Comparison of ENCODE assay signal across 22 mouse cellular contexts in the genomic region with DNA sequence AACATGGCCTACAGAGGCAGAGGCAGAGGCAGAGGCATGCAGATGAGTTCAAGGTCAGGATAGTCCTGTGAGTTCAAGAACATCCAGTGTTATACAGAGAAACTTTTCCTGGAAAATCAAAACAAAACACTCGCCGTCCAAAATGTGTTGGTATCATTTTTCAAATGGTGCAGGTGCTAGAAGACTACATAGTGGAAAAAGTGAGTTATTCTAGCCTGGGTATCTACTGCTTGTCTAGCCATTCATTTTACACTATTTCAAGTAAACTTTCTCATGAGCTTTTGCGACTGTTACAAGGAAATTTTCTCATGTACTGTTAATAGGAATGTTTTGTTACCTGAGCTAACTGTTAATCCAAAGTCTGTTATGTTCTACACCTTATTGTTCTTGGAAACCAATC. TPM values are rescaled to one million over a fixed set of nuclear protein-coding genes. Genes with fewer than 3 reads are reported as not detected.
A peak's percentile ranks its signal among the peaks of the same experiment; 100 is the strongest.
DNase-seq lines count a peak whose midpoint lies in the region; ATAC-seq and TF ChIP-seq lines count a peak whose summit lies in the region.
"Had no signal": no experiment of that assay in that cellular context is flagged by ENCODE, and none has a peak within 500 bp of the region (broad histone marks: within the 10 kb centered on the region; RNA-seq: fewer than 3 reads in every experiment).

No protein-coding gene starts in this region.

- H3K36me3 ChIP-seq in CH12.LX (replicated peaks in 1 of 2; ENCODE audit: control insufficient read depth in 1 of 2, insufficient read depth in 1 of 2, low read length in 1 of 2): no peaks in the 10 kb centered on the region
- no peaks in the 10 kb centered on the region for H3K36me3 ChIP-seq in myocyte (ENCODE audit: control insufficient read depth, insufficient read depth)
- no peaks in the 10 kb centered on the region for H3K36me3 ChIP-seq in stomach, postnatal 0 days (ENCODE audit: control insufficient read depth, insufficient read depth, low read length)
- H3K36me3 ChIP-seq: G1E had no signal

- H3K4me3 ChIP-seq in CH12.LX (replicated peaks in 1 of 3; ENCODE audit: low read depth in 2 of 3, low read length in 2 of 3, poor library complexity in 1 of 3): no peak overlapping the region
- H3K4me3 ChIP-seq in myocyte: no peak overlapping the region
- no peak overlapping the region for H3K4me3 ChIP-seq in stomach, postnatal 0 days (ENCODE audit: low read depth, low read length)

- H3K4me2 ChIP-seq in CH12.LX (ENCODE audit: insufficient read depth, low read depth, poor library complexity, severe bottlenecking) (peak overlapping the region; percentile 69), myocyte (ENCODE audit: low read depth) (peak overlapping the region; percentile 59)
- H3K4me2 ChIP-seq in stomach, postnatal 0 days (replicated peaks; ENCODE audit: low read depth): no peak overlapping the region

- H3K9me3 ChIP-seq in CH12.LX (replicated peaks; ENCODE audit: low read length): no peaks in the 10 kb centered on the region
- H3K9me3 ChIP-seq in stomach, postnatal 0 days (ENCODE audit: control insufficient read depth, low read length): no peaks in the 10 kb centered on the region
- H3K9me3 ChIP-seq: G1E had no signal

- DNase-seq in CH12.LX (ENCODE audit: extremely low read depth): peak; percentile 29
- DNase-seq in stomach, postnatal 0 days (ENCODE audit: low spot score): no peak
- no peak for DNase-seq in right cerebral cortex, postnatal 36 days (ENCODE audit: low spot score in 2 of 2)
- DNase-seq: adrenal gland, adult 2 months; adrenal gland, adult 8-10 months; adrenal gland, postnatal 10 days; adrenal gland, postnatal 14 days; adrenal gland, postnatal 25 days; adrenal gland, postnatal 36 days; B cell, adult 2 months; cerebellum, adult 11 months; cerebellum, adult 11-12 months; cerebellum, adult 18-20 months; cerebellum, adult 2 months had no signal

- TF ChIP-seq RAD21 in CH12.LX (IDR thresholded peaks at IDR 0.05; ENCODE audit: low read depth, low read length): no peak

- H3K4me1 ChIP-seq in CH12.LX (ENCODE audit: control insufficient read depth in 1 of 2, insufficient read depth in 2 of 2): peaks cover 13 to 41% of the 10 kb centered on the region in 2 experiments
- H3K4me1 ChIP-seq in stomach, postnatal 0 days (replicated peaks; ENCODE audit: control insufficient read depth, insufficient read depth): no peaks in the 10 kb centered on the region

- dilution Hi-C loops in CH12.LX (cut with MboI; ENCODE audit: extremely low pct_ligation_motif_present, extremely low pct_unique_long_range_greater_than_20kb, low sequenced_read_pairs): no loop called here

- TF ChIP-seq EP300 in CH12.LX (IDR thresholded peaks at IDR 0.05; ENCODE audit: low read length): peak; percentile 76
- TF ChIP-seq EP300 in stomach, postnatal 0 days (optimal IDR thresholded peaks at IDR 0.05): no peak

- TF ChIP-seq CTCF in CH12.LX (conservative IDR thresholded peaks at IDR 0.05 in 1 of 2, IDR thresholded peaks at IDR 0.05 in 1 of 2; ENCODE audit: low read depth in 2 of 2, low read length in 2 of 2): no peak
- TF ChIP-seq CTCF in stomach, postnatal 0 days (IDR thresholded peaks at IDR 0.05; ENCODE audit: low read depth): no peak

- H3ac ChIP-seq in myocyte (ENCODE audit: control insufficient read depth, insufficient read length): no peak overlapping the region

- no peak for ATAC-seq in stomach, postnatal 0 days (ENCODE audit: low FRiP score, low TSS enrichment)
- ATAC-seq: activated CD4-positive, CD25-positive, alpha-beta regulatory T cell, adult 4 months; CD4-positive, CD25-positive, alpha-beta regulatory T cell, adult 4 months; Patski had no signal

- H3K27ac ChIP-seq in CH12.LX (ENCODE audit: insufficient read depth, low read depth): no peak overlapping the region
- no peak overlapping the region for H3K27ac ChIP-seq in stomach, postnatal 0 days (replicated peaks)

- 72% methylated on average over 3 of the region's 3 CpGs for WGBS in stomach, postnatal 0 days

- H3K27me3 ChIP-seq in CH12.LX (replicated peaks) (no peaks in the 10 kb centered on the region), myocyte (ENCODE audit: control insufficient read depth, insufficient read depth, insufficient read length) (no peaks in the 10 kb centered on the region)
- H3K27me3 ChIP-seq in stomach, postnatal 0 days (ENCODE audit: control insufficient read depth, insufficient read depth, low read length): no peaks in the 10 kb centered on the region
- H3K27me3 ChIP-seq: Patski had no signal

- TF ChIP-seq POLR2A in CH12.LX (IDR thresholded peaks at IDR 0.05; ENCODE audit: low read depth, low read length) (no peak), myocyte (IDR thresholded peaks at IDR 0.05; ENCODE audit: insufficient read length, low read depth) (no peak)

- H3K79me2 ChIP-seq in CH12.LX (replicated peaks; ENCODE audit: control insufficient read depth, extremely low read depth, insufficient read depth, poor library complexity, severe bottlenecking) (no peaks in the 10 kb centered on the region), myocyte (ENCODE audit: control insufficient read depth, insufficient read depth) (no peaks in the 10 kb centered on the region)

- no peak overlapping the region for H3K9ac ChIP-seq in CH12.LX (ENCODE audit: insufficient read depth, low read depth)
- H3K9ac ChIP-seq in stomach, postnatal 0 days (ENCODE audit: low read length): no peak overlapping the region

- in situ Hi-C loops in CH12.LX (cut with MboI; ENCODE audit: low pct_ligation_motif_present, low pct_unique_long_range_greater_than_20kb, low sequenced_read_pairs): no loop called here

TF ChIP-seq in CH12.LX, 34 proteins besides CTCF, POLR2A, EP300 and RAD21:
- no peak for TF ChIP-seq ZNF384 (IDR thresholded peaks at IDR 0.05; ENCODE audit: low read depth, low read length)
- no peak for TF ChIP-seq ZMIZ1 (IDR thresholded peaks at IDR 0.05; ENCODE audit: low read depth, low read length)
- TF ChIP-seq ETS1 (conservative IDR thresholded peaks at IDR 0.05; ENCODE audit: low read depth, low read length): peak; percentile 65
- TF ChIP-seq NRF1 (IDR thresholded peaks at IDR 0.05; ENCODE audit: low read depth, low read length): no peak
- peak; percentile 83 for TF ChIP-seq JUN (IDR thresholded peaks at IDR 0.05; ENCODE audit: insufficient read depth, low read depth, low read length)
- 0 out of 2 replicates have a peak, but pooled peaks have one; percentile 6 for TF ChIP-seq MYC (IDR thresholded peaks at IDR 0.05; ENCODE audit: low read depth, low read length)
- peak; percentile 75 for TF ChIP-seq JUND (conservative IDR thresholded peaks at IDR 0.05; ENCODE audit: low read depth, low read length)

TF ChIP-seq in myocyte, 11 proteins besides CTCF, POLR2A, EP300 and RAD21:
- no peak for TF ChIP-seq REST (IDR thresholded peaks at IDR 0.05; ENCODE audit: insufficient read depth, insufficient read length)
- no peak for TF ChIP-seq MAX (IDR thresholded peaks at IDR 0.05; ENCODE audit: low read depth)
- no peak for TF ChIP-seq CEBPB (IDR thresholded peaks at IDR 0.05; ENCODE audit: insufficient read depth, poor library complexity, severe bottlenecking)
- no peak for TF ChIP-seq E2F4 (IDR thresholded peaks at IDR 0.05; ENCODE audit: insufficient read depth)
- TF ChIP-seq TCF12 (IDR thresholded peaks at IDR 0.05; ENCODE audit: insufficient read depth, poor library complexity, severe bottlenecking): no peak
- no peak for TF ChIP-seq MYOG (IDR thresholded peaks at IDR 0.05; ENCODE audit: control insufficient read depth in 1 of 3, insufficient read depth in 1 of 3, insufficient read length in 2 of 3, low read depth in 2 of 3)
- no peak for TF ChIP-seq MYOD1 (IDR thresholded peaks at IDR 0.05; ENCODE audit: control insufficient read depth in 1 of 3, insufficient read length in 2 of 3, low read depth in 2 of 3)
- no peak for TF ChIP-seq POLR2AphosphoS2 (IDR thresholded peaks at IDR 0.05; ENCODE audit: insufficient read length, low read depth)
- TF ChIP-seq USF1 (IDR thresholded peaks at IDR 0.05; ENCODE audit: low read depth): no peak
- no peak for TF ChIP-seq SRF (IDR thresholded peaks at IDR 0.05; ENCODE audit: control insufficient read depth, insufficient read length, low read depth)
- TF ChIP-seq TCF3 (IDR thresholded peaks at IDR 0.05; ENCODE audit: insufficient read length, low read depth): no peak

RNA-seq across cellular contexts. Expression of a gene that starts 16.4 kb away (rescaled TPM):
- total RNA-seq in CH12.LX (2012; rRNA removed) (0.89 and 0.97 TPM in 2 replicates), CH12.LX (2014; rRNA removed) (1.7 and 2.0 TPM in 2 replicates)
- polyA plus RNA-seq in CH12.LX (2012; ENCODE audit: insufficient read length, low read depth) (3.1 and 4.9 TPM in 2 replicates), myocyte (2012; fragmentation: generic; extraction: Trizol) (not detected)
- 0.22 and 0.33 TPM in 2 replicates for polyA plus RNA-seq in stomach, postnatal 0 days (2015; fragmentation: Nextera tagmentation; extraction: Ambion mirVana)
- total RNA-seq: ES-E14, MEL had no signal
- polyA plus RNA-seq: C2C12, G1E had no signal

RNA-seq across cellular contexts. Expression of a gene that starts 27.6 kb away (rescaled TPM):
- total RNA-seq in CH12.LX (2012; rRNA removed) (23.5 and 33.5 TPM in 2 replicates), CH12.LX (2014; rRNA removed) (78.3 and 80.3 TPM in 2 replicates)
- polyA plus RNA-seq in CH12.LX (2012; ENCODE audit: insufficient read length, low read depth) (62.4 and 80.1 TPM in 2 replicates), myocyte (2012; fragmentation: generic; extraction: Trizol) (11.3 TPM)
- 4.3 and 4.7 TPM in 2 replicates for polyA plus RNA-seq in stomach, postnatal 0 days (2015; fragmentation: Nextera tagmentation; extraction: Ambion mirVana)

RNA-seq across cellular contexts. Expression of a gene that starts 46.9 kb away (rescaled TPM):
- total RNA-seq in CH12.LX (2012; rRNA removed) (25.7 and 35.0 TPM in 2 replicates), CH12.LX (2014; rRNA removed) (58.1 and 63.8 TPM in 2 replicates)
- polyA plus RNA-seq in CH12.LX (2012; ENCODE audit: insufficient read length, low read depth) (49.0 and 52.2 TPM in 2 replicates), myocyte (2012; fragmentation: generic; extraction: Trizol) (6.9 TPM)
- 12.8 and 14.4 TPM in 2 replicates for polyA plus RNA-seq in stomach, postnatal 0 days (2015; fragmentation: Nextera tagmentation; extraction: Ambion mirVana)
